Mouse (Mus musculus) kidney, embryonic 15.5 days (tissue): ENCODE data around the gene Ralgapa2. TPM values are rescaled to one million over a fixed set of nuclear protein-coding genes. Genes with fewer than 3 reads are reported as not detected.
A peak's percentile ranks its signal among the peaks of the same experiment; 100 is the strongest.

Experiments
- ATAC-seq: fragments of 200-750 bp; cut with Nextera tagmentation; replicated peaks from 2 replicates; pipeline ENCODE4 v1.8.0; 2017; ENCODE audit warnings: moderate TSS enrichment; ENCODE audit not compliant: low FRiP score
- H3K27ac ChIP-seq: fragments of 300-500 bp; sonication (generic); 2 replicates; pipeline ENCODE4 v1.5.1; 2015; ENCODE audit warnings: mild to moderate bottlenecking, inconsistent platforms
- H3K27me3 ChIP-seq: fragments of 300-500 bp; sonication (generic); 2 replicates; pipeline ENCODE4 v1.6.1; 2015; ENCODE audit warnings: inconsistent platforms
- H3K36me3 ChIP-seq: fragments of 300-500 bp; sonication (generic); 2 replicates; pipeline ENCODE4 v1.6.1; 2015; ENCODE audit warnings: inconsistent platforms
- H3K4me1 ChIP-seq: fragments of 300-500 bp; sonication (generic); 2 replicates; pipeline ENCODE4 v1.6.1; 2015; ENCODE audit warnings: inconsistent platforms
- H3K4me2 ChIP-seq: fragments of 300-500 bp; sonication (generic); 2 replicates; pipeline ENCODE4 v1.6.1; 2015; ENCODE audit warnings: moderate library complexity, mild to moderate bottlenecking, inconsistent platforms
- H3K4me3 ChIP-seq: fragments of 300-500 bp; sonication (generic); replicated peaks from 2 replicates; pipeline ENCODE4 v1.5.1; 2015; ENCODE audit warnings: mild to moderate bottlenecking, inconsistent platforms
- H3K9ac ChIP-seq: fragments of 300-500 bp; sonication (generic); 2 replicates; pipeline ENCODE4 v1.6.1; 2015; ENCODE audit warnings: mild to moderate bottlenecking, inconsistent platforms
- H3K9me3 ChIP-seq: fragments of 300-500 bp; sonication (generic); replicated peaks from 2 replicates; pipeline ENCODE4 v1.6.1; 2016; ENCODE audit warnings: inconsistent platforms
- WGBS: fragments of 180-500 bp; shearing (Covaris S2); methylation state at CpG from one replicate; pipeline ENCODE4 v1.1.7; 2015; ENCODE audit warnings: mixed read lengths; 5-methylcytosine and 5-hydroxymethylcytosine counted together
- polyA plus RNA-seq: library from polyadenylated mRNA; unstranded; fragments of >200 nt; fragmentation: Nextera tagmentation; extraction: Ambion mirVana; gene quantifications from 2 replicates; pipeline ENCODE4 v1.2.1, GENCODE M21; 2015

Ralgapa2 gene
- polyA plus RNA-seq, 1 experiment from 2014 or later: 6.7 TPM

GRCm38 (mm10) chr2:146495781-146496180 is 16.4 kb downstream of the Ralgapa2 start:
- no peak for ATAC-seq
- Histone ChIP-seq H3K4me3 (no peak overlapping the region), H3K27ac (no peak overlapping the region), H3K27me3 (no peaks in the 10 kb centered on the region), H3K9me3 (no peaks in the 10 kb centered on the region), H3K36me3 (no peaks in the 10 kb centered on the region), H3K9ac (no peak overlapping the region), H3K4me1 (no peaks in the 10 kb centered on the region), H3K4me2 (no peak overlapping the region)
- WGBS: 85% methylated on average over 9 of the region's 9 CpGs

GRCm38 (mm10) chr2:146493354-146493946 is 18.7 kb downstream of the Ralgapa2 start:
- no peaks in the 10 kb centered on the region for H3K27me3 ChIP-seq
- no peak overlapping the region for H3K27ac ChIP-seq
- H3K4me2 ChIP-seq: no peak overlapping the region
- no peaks in the 10 kb centered on the region for H3K4me1 ChIP-seq
- H3K9me3 ChIP-seq: no peaks in the 10 kb centered on the region
- ATAC-seq: no peak
- no peak overlapping the region for H3K4me3 ChIP-seq
- H3K9ac ChIP-seq: no peak overlapping the region
- H3K36me3 ChIP-seq: no peaks in the 10 kb centered on the region
- 82% methylated on average over 1 of the region's 1 CpGs for WGBS

- Histone ChIP-seq H3K9me3 (no peaks in the 10 kb centered on the region), H3K4me2 (no peak overlapping the region), H3K27ac (no peak overlapping the region), H3K4me1 (no peaks in the 10 kb centered on the region), H3K27me3 (no peaks in the 10 kb centered on the region), H3K4me3 (no peak overlapping the region), H3K9ac (no peak overlapping the region), H3K36me3 (no peaks in the 10 kb centered on the region)
- WGBS: 93% methylated on average over 5 of the region's 5 CpGs
- no peak for ATAC-seq
Observed at GRCm38 (mm10) chr2:146491830-146492610, 20.1 kb downstream of the Ralgapa2 start.

- Histone ChIP-seq H3K27me3 (no peaks in the 10 kb centered on the region), H3K4me1 (no peaks in the 10 kb centered on the region), H3K4me3 (no peak overlapping the region), H3K4me2 (no peak overlapping the region), H3K9ac (no peak overlapping the region), H3K27ac (no peak overlapping the region), H3K9me3 (no peaks in the 10 kb centered on the region), H3K36me3 (no peaks in the 10 kb centered on the region)
- ATAC-seq: no peak
- WGBS: 90% methylated on average over 1 of the region's 1 CpGs
Observed at GRCm38 (mm10) chr2:146490926-146491325, 21.2 kb downstream of the Ralgapa2 start.

- H3K9ac ChIP-seq: no peak overlapping the region
- no peaks in the 10 kb centered on the region for H3K4me1 ChIP-seq
- H3K4me2 ChIP-seq: no peak overlapping the region
- H3K9me3 ChIP-seq: no peaks in the 10 kb centered on the region
- H3K27ac ChIP-seq: no peak overlapping the region
- ATAC-seq: no peak
- H3K4me3 ChIP-seq: no peak overlapping the region
- WGBS: 81% methylated on average over 3 of the region's 3 CpGs
- H3K36me3 ChIP-seq: peaks cover 10% of the 10 kb centered on the region; the same call in 1 of the 2 replicates
- H3K27me3 ChIP-seq: no peaks in the 10 kb centered on the region
Observed at GRCm38 (mm10) chr2:146488291-146488690, 23.9 kb downstream of the Ralgapa2 start.

- H3K9me3 ChIP-seq: no peaks in the 10 kb centered on the region
- ATAC-seq: no peak
- H3K36me3 ChIP-seq: peaks cover 10% of the 10 kb centered on the region; the same call in 1 of the 2 replicates
- no peak overlapping the region for H3K4me2 ChIP-seq
- H3K27ac ChIP-seq: no peak overlapping the region
- H3K4me3 ChIP-seq: no peak overlapping the region
- H3K9ac ChIP-seq: no peak overlapping the region
- no peaks in the 10 kb centered on the region for H3K4me1 ChIP-seq
- no peaks in the 10 kb centered on the region for H3K27me3 ChIP-seq
Observed at GRCm38 (mm10) chr2:146482859-146483258, 29.3 kb downstream of the Ralgapa2 start.

GRCm38 (mm10) chr2:146477491-146477890 is 34.7 kb downstream of the Ralgapa2 start:
- no peak overlapping the region for H3K27ac ChIP-seq
- H3K4me2 ChIP-seq: no peak overlapping the region
- H3K9ac ChIP-seq: no peak overlapping the region
- ATAC-seq: no peak
- H3K36me3 ChIP-seq: no peaks in the 10 kb centered on the region
- no peaks in the 10 kb centered on the region for H3K9me3 ChIP-seq
- no peaks in the 10 kb centered on the region for H3K4me1 ChIP-seq
- 87% methylated on average over 4 of the region's 4 CpGs for WGBS
- no peaks in the 10 kb centered on the region for H3K27me3 ChIP-seq
- no peak overlapping the region for H3K4me3 ChIP-seq

GRCm38 (mm10) chr2:146476428-146476972 is 35.6 kb downstream of the Ralgapa2 start:
- no peaks in the 10 kb centered on the region for H3K27me3 ChIP-seq
- no peak overlapping the region for H3K4me3 ChIP-seq
- no peak overlapping the region for H3K9ac ChIP-seq
- no peak overlapping the region for H3K4me2 ChIP-seq
- no peaks in the 10 kb centered on the region for H3K9me3 ChIP-seq
- ATAC-seq: no peak
- no peaks in the 10 kb centered on the region for H3K4me1 ChIP-seq
- no peak overlapping the region for H3K27ac ChIP-seq
- 92% methylated on average over 6 of the region's 6 CpGs for WGBS
- H3K36me3 ChIP-seq: no peaks in the 10 kb centered on the region

GRCm38 (mm10) chr2:146476001-146476400 is 36.1 kb downstream of the Ralgapa2 start:
- Histone ChIP-seq H3K9me3 (no peaks in the 10 kb centered on the region), H3K27me3 (no peaks in the 10 kb centered on the region), H3K4me3 (no peak overlapping the region), H3K4me2 (no peak overlapping the region), H3K9ac (no peak overlapping the region), H3K36me3 (no peaks in the 10 kb centered on the region), H3K4me1 (no peaks in the 10 kb centered on the region), H3K27ac (no peak overlapping the region)
- ATAC-seq: no peak

- WGBS: 61% methylated on average over 5 of the region's 5 CpGs
- ATAC-seq: no peak
Observed at GRCm38 (mm10) chr2:146470947-146471346, 41.2 kb downstream of the Ralgapa2 start.

GRCm38 (mm10) chr2:146469707-146470420 is 42.3 kb downstream of the Ralgapa2 start:
- Histone ChIP-seq H3K4me3 (no peak overlapping the region), H3K4me2 (no peak overlapping the region), H3K27me3 (no peaks in the 10 kb centered on the region), H3K27ac (no peak overlapping the region), H3K4me1 (no peaks in the 10 kb centered on the region), H3K9me3 (no peaks in the 10 kb centered on the region), H3K9ac (no peak overlapping the region), H3K36me3 (no peaks in the 10 kb centered on the region)
- WGBS: 56% methylated on average over 12 of the region's 12 CpGs
- ATAC-seq: 0 out of 2 replicates have a peak, but pooled peaks have one; percentile 36

More at GRCm38 (mm10) chr2:146470947-146471346, 41.2 kb downstream of the Ralgapa2 start:
- no peak overlapping the region for H3K4me2 ChIP-seq
- no peaks in the 10 kb centered on the region for H3K36me3 ChIP-seq
- H3K9ac ChIP-seq: no peak overlapping the region
- no peaks in the 10 kb centered on the region for H3K9me3 ChIP-seq
- H3K4me3 ChIP-seq: no peak overlapping the region
- H3K27ac ChIP-seq: no peak overlapping the region
- H3K4me1 ChIP-seq: no peaks in the 10 kb centered on the region
- no peaks in the 10 kb centered on the region for H3K27me3 ChIP-seq

- WGBS: 90% methylated on average over 2 of the region's 2 CpGs
- Histone ChIP-seq H3K4me1 (no peaks in the 10 kb centered on the region), H3K4me3 (no peak overlapping the region), H3K36me3 (no peaks in the 10 kb centered on the region), H3K9ac (no peak overlapping the region), H3K9me3 (no peaks in the 10 kb centered on the region), H3K27ac (no peak overlapping the region), H3K4me2 (no peak overlapping the region), H3K27me3 (no peaks in the 10 kb centered on the region)
- no peak for ATAC-seq
Observed at GRCm38 (mm10) chr2:146468898-146469297, 43.2 kb downstream of the Ralgapa2 start.
